Mouse (Mus musculus) cerebellum, adult 11 months (tissue): ENCODE measurements around the gene Slco1c1.
"Not testable (repeated sequence)": the region's sequence is repeated elsewhere in the genome, so short reads cannot be mapped to it uniquely, and the experiment has no call there.

Experiments
- DNase-seq: peaks from one replicate; pipeline ENCODE4 v3.0.0; 2022

Slco1c1 gene

DNA sequence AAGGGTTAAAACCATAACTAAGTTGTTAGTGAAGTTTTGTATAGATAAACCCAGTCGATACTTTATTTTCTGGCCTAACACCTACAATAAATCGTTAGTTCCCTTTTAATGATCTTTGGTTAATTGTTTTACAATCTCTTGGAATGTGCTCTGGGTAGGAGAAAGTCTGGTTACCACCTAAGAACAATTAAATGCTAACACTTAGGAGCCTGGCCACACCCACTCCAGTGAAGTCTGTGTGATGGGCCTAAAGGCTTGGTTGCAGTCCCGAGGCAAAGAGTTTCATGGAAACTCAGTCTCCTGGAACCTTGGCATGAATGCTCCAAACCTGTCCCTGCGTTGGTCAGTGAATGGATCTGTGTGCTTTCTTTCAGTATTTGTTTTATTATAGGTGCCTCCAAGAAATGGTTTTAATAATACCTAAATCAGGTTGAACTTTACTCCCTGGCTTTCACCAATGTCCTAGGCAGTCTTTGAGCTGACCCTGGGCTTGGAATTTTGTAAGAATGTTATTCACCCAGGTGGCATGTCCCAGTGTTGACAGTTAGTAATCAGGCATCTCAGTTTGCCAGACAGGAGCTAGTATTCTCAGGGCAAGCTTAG, 66.5 kb downstream of the Slco1c1 start:
- DNase-seq, result not testable (repeated sequence)

DNA sequence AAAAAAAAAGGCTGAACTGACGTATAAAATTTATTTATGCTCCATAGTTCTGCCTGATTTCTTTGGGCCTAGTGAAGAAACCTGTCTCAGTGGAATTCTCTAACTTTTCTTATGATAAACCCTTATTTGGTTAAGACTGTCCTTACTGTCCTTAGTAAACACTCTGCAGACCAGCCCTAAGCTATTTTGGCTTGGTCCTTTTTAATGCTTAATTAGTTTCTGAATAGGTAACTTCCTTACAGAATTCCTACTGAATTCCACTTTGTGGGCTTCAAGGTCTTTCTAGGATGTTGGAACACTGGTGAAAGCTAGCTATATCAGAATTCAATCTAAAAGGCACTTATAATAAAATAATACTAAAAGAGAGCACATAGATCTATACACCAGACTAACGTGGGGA, 71.9 kb downstream of the Slco1c1 start:
- no peak for DNase-seq

DNA sequence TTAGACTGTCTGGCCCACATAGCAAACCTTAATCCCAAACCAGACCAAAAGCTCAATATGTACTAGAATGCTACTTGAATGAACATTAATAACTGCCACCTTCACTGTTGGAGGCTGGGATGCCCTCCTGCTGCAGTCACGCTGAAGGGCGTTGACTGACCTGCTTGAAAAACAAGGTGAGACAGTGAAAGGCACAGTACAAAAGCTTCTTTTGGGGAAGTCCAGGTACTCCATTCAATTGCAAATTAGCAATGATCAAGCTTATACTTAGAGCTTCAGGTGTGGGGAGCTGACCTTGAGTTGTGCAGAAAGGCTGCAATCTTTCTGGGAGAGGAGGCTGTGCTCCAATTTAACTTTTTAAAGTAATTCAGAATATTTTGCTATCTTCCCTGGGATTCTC, 72.9 kb downstream of the Slco1c1 start:
- DNase-seq, result no peak

DNA sequence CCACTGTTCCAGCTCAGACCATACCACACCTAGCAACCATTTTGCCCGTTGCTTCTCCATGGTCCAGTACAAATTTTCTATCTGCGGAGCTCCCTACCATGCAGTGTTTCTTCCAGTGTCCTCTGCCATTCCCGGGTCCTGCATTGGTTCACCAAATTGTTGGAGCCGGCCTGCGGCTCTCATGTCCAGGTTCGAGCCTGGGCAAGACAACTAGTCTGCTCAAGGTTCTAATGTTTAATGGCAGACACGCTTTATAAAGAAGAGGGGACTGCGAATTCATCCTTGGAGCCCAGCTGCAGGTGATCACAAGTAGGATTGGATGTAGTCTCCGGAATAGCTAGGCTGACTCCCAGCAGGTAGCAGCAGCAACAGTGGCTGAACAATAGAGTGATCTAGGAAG, 76.8 kb downstream of the Slco1c1 start:
- DNase-seq, result no peak

DNA sequence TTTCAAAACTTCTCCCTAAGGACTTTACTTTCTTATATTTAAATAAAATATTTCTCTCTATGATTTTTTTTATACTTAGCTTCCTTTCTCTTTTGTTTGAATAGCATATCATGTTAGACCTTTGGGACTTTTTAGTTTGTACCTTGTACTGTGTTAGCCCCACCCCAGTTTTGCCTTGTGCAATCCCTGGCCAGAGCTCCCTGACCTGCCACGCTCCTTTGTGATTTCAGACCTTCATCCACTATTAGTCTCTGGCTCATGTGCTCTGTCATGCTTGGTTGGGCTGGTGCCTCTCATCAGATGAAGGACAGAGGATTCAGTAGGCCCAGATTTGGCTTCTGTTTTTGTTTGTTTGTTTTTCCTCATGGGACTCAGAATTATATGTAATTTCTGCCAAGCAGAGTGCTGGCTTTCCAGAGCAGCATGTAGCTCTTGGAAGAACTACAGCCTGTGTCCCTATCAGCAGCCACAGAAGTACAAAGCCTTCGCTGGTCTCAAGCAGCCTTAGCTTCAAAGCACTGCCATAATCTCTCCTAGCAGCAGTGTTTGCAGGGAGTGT, 86.6 kb downstream of the Slco1c1 start:
- no peak for DNase-seq

DNA sequence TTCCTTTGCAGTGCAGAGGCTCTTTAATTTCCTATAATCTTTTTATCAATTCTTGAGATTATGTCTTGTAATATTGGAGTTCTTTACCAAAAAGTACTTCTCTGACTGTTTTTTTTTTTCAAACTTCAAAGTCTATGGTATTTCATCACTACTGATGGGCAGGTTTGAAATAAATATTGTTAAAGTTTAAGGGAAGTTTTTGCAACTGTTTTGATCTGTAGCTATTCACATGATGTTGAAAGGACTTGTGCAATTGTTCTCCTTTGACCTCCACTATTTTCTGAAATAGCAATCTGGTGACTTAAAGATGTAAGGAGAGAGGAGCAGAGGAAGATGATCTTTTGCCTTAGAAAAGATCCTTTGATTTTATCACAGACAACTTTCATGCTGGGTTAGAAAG, 89.8 kb downstream of the Slco1c1 start:
- no peak for DNase-seq

DNA sequence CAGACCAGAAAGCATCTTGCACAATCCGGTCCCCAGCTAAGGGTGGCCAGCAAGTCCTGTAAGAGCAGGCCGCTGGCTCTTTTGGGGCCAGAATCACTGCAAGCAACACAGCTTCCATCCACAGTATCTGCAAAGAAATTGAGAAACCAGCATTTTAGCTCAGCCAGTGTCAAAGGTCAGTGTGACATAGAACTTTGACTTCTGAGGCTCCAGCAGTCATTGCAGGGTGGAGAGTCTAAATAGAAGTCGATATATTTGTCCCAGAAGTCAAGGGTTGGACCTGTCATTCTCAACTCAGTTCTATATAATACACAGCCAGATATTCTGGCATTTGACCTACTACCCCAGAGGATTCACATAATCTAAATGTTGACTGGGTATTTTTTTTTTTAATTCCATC, 91.2 kb downstream of the Slco1c1 start:
- no peak for DNase-seq
